Mouse (Mus musculus) heart, adult 2 months (tissue): ENCODE data around the gene Mitf. TPM values are rescaled to one million over a fixed set of nuclear protein-coding genes. Genes with fewer than 3 reads are reported as not detected.

Source experiments
- DNase-seq, 2 experiments: peaks; one replicate each; pipeline ENCODE4 v3.0.0; 2021
- H3K27ac ChIP-seq: fragments of 200-600 bp; 2 replicates; pipeline ENCODE4 v1.8.1; 2022
- H3K27me3 ChIP-seq: fragments of 200-500 bp; 2 replicates; pipeline ENCODE4 v1.6.1; 2012; ENCODE audit warnings: mild to moderate bottlenecking, low read length, inconsistent platforms, mixed read lengths; ENCODE audit not compliant: control insufficient read depth, insufficient read depth
- H3K36me3 ChIP-seq: fragments of 200-500 bp; 2 replicates; pipeline ENCODE4 v1.6.1; 2012; ENCODE audit warnings: low read length, inconsistent platforms; ENCODE audit not compliant: control insufficient read depth, insufficient read depth
- H3K4me1 ChIP-seq: fragments of 200-500 bp; 2 replicates; pipeline ENCODE4 v1.6.1; 2011; ENCODE audit warnings: low read length; ENCODE audit not compliant: control insufficient read depth, insufficient read depth
- H3K4me3 ChIP-seq: fragments of 200-600 bp; 2 replicates; pipeline ENCODE4 v1.8.1; 2022
- H3K79me2 ChIP-seq: fragments of 200-500 bp; replicated peaks from 2 replicates; pipeline ENCODE4 v1.6.1; 2012; ENCODE audit warnings: mild to moderate bottlenecking, inconsistent platforms, low read length, moderate library complexity, mixed read lengths; ENCODE audit not compliant: control insufficient read depth, insufficient read depth
- H3K9ac ChIP-seq: fragments of 200-500 bp; 2 replicates; pipeline ENCODE4 v1.6.1; 2012; ENCODE audit warnings: low read depth, mild to moderate bottlenecking, control low read depth, inconsistent platforms, low read length, mixed read lengths
- CTCF ChIP-seq: fragments of 200-600 bp; IDR thresholded peaks from 2 replicates; pipeline ENCODE4 v1.8.1; 2022; ENCODE audit warnings: antibody characterized with exemption, mild to moderate bottlenecking, moderate library complexity
- EP300 ChIP-seq: fragments of 200-500 bp; IDR thresholded peaks from 2 replicates; pipeline ENCODE4 v1.6.1; 2011; ENCODE audit warnings: low read depth, low read length, control low read depth; ENCODE audit not compliant: insufficient read depth
- POLR2A ChIP-seq: fragments of 200-500 bp; IDR thresholded peaks from 2 replicates; pipeline ENCODE4 v1.6.1; 2011; ENCODE audit warnings: mild to moderate bottlenecking, low read depth, low read length, control low read depth; ENCODE audit not compliant: insufficient read depth
- WGBS: fragments of 180-500 bp; shearing (Covaris S2); methylation state at CpG from one replicate; pipeline ENCODE4 v1.1.7; 2018; 5-methylcytosine and 5-hydroxymethylcytosine counted together
- intact Hi-C: fragments of 180-260 bp; cut with DNase I; formaldehyde crosslinking; loops from one replicate; pipeline ENCODE4 v1.15.1; 2025
- polyA plus RNA-seq: library from polyadenylated mRNA; depleted of rRNA; stranded (reverse); fragments of >200 nt; gene quantifications from 2 replicates; pipeline ENCODE4 v1.2.3, GENCODE M21; 2012
- total RNA-seq, 2 experiments: library from RNA; stranded (reverse); gene quantifications; 2 replicates each; pipeline ENCODE4 v1.2.3; 2021

Gene Mitf
- total and polyA plus RNA-seq, 3 experiments = 23.4 to 68.3 (median 50.6) TPM

- Histone ChIP-seq H3K9ac (no peak overlapping the region), H3K79me2 (no peaks in the 10 kb centered on the region), H3K27me3 (no peaks in the 10 kb centered on the region), H3K4me3 (no peak overlapping the region), H3K36me3 (no peaks in the 10 kb centered on the region; the same call in 1 of the 2 replicates), H3K27ac (no peak overlapping the region; the same call in 1 of the 2 replicates), H3K4me1 (peaks cover 3% of the 10 kb centered on the region)
- TF ChIP-seq CTCF (no peak), EP300 (no peak), POLR2A (no peak)
- 51% methylated on average over 7 of the region's 7 CpGs for WGBS
- no peak for DNase-seq
- intact Hi-C loops = no loop called here
Observed at GRCm38 (mm10) chr6:97836176-97836575, 29.3 kb downstream of the Mitf start.

GRCm38 (mm10) chr6:97837711-97838110, 30.9 kb downstream of the Mitf start:
- no peaks in the 10 kb centered on the region for H3K27me3 ChIP-seq
- peak in 1 of 2 experiments; percentile 42 for DNase-seq
- no peak overlapping the region for H3K9ac ChIP-seq
- intact Hi-C loops = no loop called here
- H3K27ac ChIP-seq = no peak overlapping the region
- TF ChIP-seq EP300 (no peak), CTCF (no peak), POLR2A (no peak)
- H3K36me3 ChIP-seq = no peaks in the 10 kb centered on the region; the same call in 1 of the 2 replicates
- no peaks in the 10 kb centered on the region for H3K79me2 ChIP-seq
- peaks cover 3% of the 10 kb centered on the region for H3K4me1 ChIP-seq
- no peak overlapping the region for H3K4me3 ChIP-seq

DNA sequence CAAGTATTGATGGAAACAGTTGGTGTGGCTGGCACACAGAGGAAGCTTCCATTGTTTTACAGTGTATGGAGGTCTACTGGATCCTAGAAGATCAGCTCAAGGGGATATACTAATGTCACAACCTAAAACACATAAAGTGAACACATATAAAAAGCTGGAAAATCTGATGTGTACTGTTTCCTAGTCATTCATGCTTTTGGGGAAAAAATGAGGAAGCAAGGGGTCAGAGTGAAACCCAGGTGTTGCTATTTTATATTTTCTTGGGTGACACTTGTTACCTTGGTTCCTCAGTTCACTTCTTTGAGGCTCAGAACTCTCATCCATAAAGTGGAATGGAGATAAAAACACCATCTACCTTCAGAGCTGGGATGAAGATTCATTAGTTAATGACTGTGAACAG, 32.7 kb downstream of the Mitf start:
- Histone ChIP-seq H3K36me3 (no peaks in the 10 kb centered on the region; the same call in 1 of the 2 replicates), H3K27me3 (no peaks in the 10 kb centered on the region), H3K27ac (no peak overlapping the region), H3K9ac (no peak overlapping the region), H3K4me1 (peaks cover 3% of the 10 kb centered on the region), H3K79me2 (no peaks in the 10 kb centered on the region), H3K4me3 (no peak overlapping the region)
- DNase-seq = no peak
- TF ChIP-seq POLR2A (no peak), CTCF (no peak), EP300 (no peak)
- intact Hi-C loops = no loop called here

DNA sequence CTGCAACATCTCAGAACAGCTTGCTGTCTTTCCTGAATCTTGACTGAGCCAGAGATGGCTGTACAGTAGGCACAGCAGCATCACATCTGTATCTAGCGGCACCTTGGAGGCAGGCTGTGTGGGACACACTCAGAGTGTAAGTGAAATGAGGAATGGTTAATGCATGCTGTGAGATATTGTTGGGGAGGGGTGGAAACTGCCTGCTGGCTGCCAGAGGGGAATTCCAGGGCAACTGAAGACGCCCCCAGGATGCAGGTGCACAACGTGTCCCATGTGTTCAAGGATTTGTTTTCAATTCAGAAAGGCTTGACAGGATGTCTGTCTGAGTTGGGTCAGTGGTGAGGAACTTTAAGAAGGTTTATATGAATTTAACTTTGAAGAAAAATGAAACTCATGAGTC, 37.3 kb downstream of the Mitf start:
- H3K27ac ChIP-seq = no peak overlapping the region
- no peaks in the 10 kb centered on the region for H3K79me2 ChIP-seq
- peaks cover 7% of the 10 kb centered on the region for H3K4me1 ChIP-seq
- H3K27me3 ChIP-seq = no peaks in the 10 kb centered on the region
- H3K36me3 ChIP-seq = no peaks in the 10 kb centered on the region; the same call in 1 of the 2 replicates
- H3K9ac ChIP-seq = no peak overlapping the region
- intact Hi-C loops = no loop called here
- WGBS = 63% methylated on average over 3 of the region's 3 CpGs
- no peak for DNase-seq
- TF ChIP-seq CTCF (no peak), EP300 (no peak), POLR2A (no peak)
- no peak overlapping the region for H3K4me3 ChIP-seq

DNA sequence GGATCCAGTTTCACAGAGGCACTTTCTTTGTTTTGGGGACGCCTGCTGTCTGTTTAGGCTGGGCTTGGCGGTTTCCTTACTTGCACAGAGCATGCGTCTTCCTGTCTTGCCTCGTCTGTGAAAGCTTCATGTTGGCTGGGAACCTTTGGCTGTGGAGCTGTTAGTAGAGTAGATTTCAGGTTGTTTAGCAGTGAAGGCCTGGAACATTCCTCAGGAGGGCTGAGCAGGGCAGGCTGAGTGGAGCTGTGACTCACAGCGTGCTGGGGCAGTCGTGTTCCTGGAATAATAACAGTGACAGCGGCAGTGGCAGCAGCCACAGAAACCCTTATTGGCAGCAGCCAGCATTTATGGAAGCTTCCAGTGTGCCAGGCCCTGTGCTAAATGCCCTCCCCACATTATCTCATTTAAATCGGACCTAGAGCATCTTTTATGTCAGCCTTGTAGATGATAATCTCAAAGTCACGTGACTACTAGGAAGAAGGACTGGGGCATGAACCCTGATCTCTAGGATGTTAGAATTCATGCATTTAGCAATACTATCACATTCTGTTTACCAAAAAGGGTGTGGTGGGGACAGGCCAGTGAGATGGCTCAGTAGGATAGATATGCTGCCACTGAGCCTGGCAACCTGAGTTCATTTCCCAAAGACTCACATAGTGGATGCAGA, 41.5 kb downstream of the Mitf start:
- TF ChIP-seq CTCF = no peak
- TF ChIP-seq EP300 = no peak
- no peak for TF ChIP-seq POLR2A
- Histone ChIP-seq H3K79me2 (no peaks in the 10 kb centered on the region), H3K4me1 (peaks cover 7% of the 10 kb centered on the region), H3K27ac (peak overlapping the region; percentile 27), H3K4me3 (no peak overlapping the region), H3K9ac (no peak overlapping the region), H3K27me3 (no peaks in the 10 kb centered on the region), H3K36me3 (no peaks in the 10 kb centered on the region; the same call in 1 of the 2 replicates)
- 29% methylated on average over 9 of the region's 9 CpGs for WGBS
- DNase-seq = peak in 1 of 2 experiments; percentile 42
- intact Hi-C loops = loop anchor here (5.0 kb wide), 1 partner anchor 41 kb away; the partner anchor contains the start of gene Mitf

GRCm38 (mm10) chr6:97854236-97854635, 47.4 kb downstream of the Mitf start:
- 45% methylated on average over 2 of the region's 2 CpGs for WGBS
- Histone ChIP-seq H3K79me2 (no peaks in the 10 kb centered on the region), H3K4me1 (peaks cover 9% of the 10 kb centered on the region), H3K36me3 (peaks cover 6% of the 10 kb centered on the region), H3K27ac (no peak overlapping the region; the same call in 1 of the 2 replicates), H3K27me3 (no peaks in the 10 kb centered on the region), H3K9ac (no peak overlapping the region), H3K4me3 (no peak overlapping the region)
- DNase-seq = no peak
- intact Hi-C loops = no loop called here
- TF ChIP-seq EP300 (no peak), CTCF (no peak), POLR2A (no peak)
